Mouse (Mus musculus) kidney, adult 2 months (tissue): ENCODE measurements around the gene Hbb-bs. TPM values are rescaled to one million over a fixed set of nuclear protein-coding genes. Genes with fewer than 3 reads are reported as not detected.
"Not testable (repeated sequence)": the region's sequence is repeated elsewhere in the genome, so short reads cannot be mapped to it uniquely, and the experiment has no call there.

Experiments
- DNase-seq: peaks from one replicate; pipeline ENCODE4 v3.0.0; 2021
- H3K27ac ChIP-seq: fragments of 200-500 bp; 2 replicates; pipeline ENCODE4 v1.5.1; 2012; ENCODE audit warnings: low read depth, low read length, control low read depth, inconsistent platforms; ENCODE audit not compliant: insufficient read depth
- H3K27me3 ChIP-seq: fragments of 200-500 bp; replicated peaks from 2 replicates; pipeline ENCODE4 v1.6.1; 2012; ENCODE audit warnings: mild to moderate bottlenecking, moderate library complexity, low read length, inconsistent platforms; ENCODE audit not compliant: control insufficient read depth, insufficient read depth
- H3K36me3 ChIP-seq: fragments of 200-500 bp; 2 replicates; pipeline ENCODE4 v1.6.1; 2012; ENCODE audit warnings: mild to moderate bottlenecking, moderate library complexity, low read length, inconsistent platforms; ENCODE audit not compliant: control insufficient read depth, insufficient read depth
- H3K4me1 ChIP-seq: fragments of 200-500 bp; 2 replicates; pipeline ENCODE4 v1.6.1; 2011; ENCODE audit warnings: low read length; ENCODE audit not compliant: control insufficient read depth, insufficient read depth
- H3K4me3 ChIP-seq: fragments of 200-500 bp; 2 replicates; pipeline ENCODE4 v1.5.1; 2011; ENCODE audit warnings: mild to moderate bottlenecking, low read depth, low read length, control low read depth; ENCODE audit not compliant: insufficient read depth
- CTCF ChIP-seq: fragments of 200-500 bp; conservative IDR thresholded peaks from 2 replicates; pipeline ENCODE4 v1.5.1; 2011; ENCODE audit warnings: low read depth, mild to moderate bottlenecking, control low read depth, low read length, moderate library complexity, mixed read lengths; ENCODE audit not compliant: insufficient read depth, insufficient read length
- POLR2A ChIP-seq: fragments of 200-500 bp; IDR thresholded peaks from one replicate; pipeline ENCODE4 v1.6.1; 2011; ENCODE audit warnings: low read depth, low read length, control low read depth
- WGBS: fragments of 180-500 bp; shearing (Covaris S2); methylation state at CpG from one replicate; pipeline ENCODE4 v1.1.7; 2018; 5-methylcytosine and 5-hydroxymethylcytosine counted together
- polyA plus RNA-seq: library from polyadenylated mRNA; depleted of rRNA; stranded (reverse); fragments of >200 nt; gene quantifications from 2 replicates; pipeline ENCODE4 v1.2.3, GENCODE M21; 2012

The Hbb-bs gene
- polyA plus RNA-seq, 1 experiment, result 5,002 TPM

- Histone ChIP-seq H3K4me3 (no peak overlapping the region), H3K4me1 (no peaks in the 10 kb centered on the region), H3K27ac (no peak overlapping the region), H3K36me3 (no peaks in the 10 kb centered on the region), H3K27me3 (no peaks in the 10 kb centered on the region)
- DNase-seq, result no peak
- 84% methylated on average over 1 of the region's 1 CpGs for WGBS
- TF ChIP-seq POLR2A, result no peak
- no peak for TF ChIP-seq CTCF
Observed at GRCm38 (mm10) chr7:103811223-103811845, 16.6 kb downstream of the Hbb-bs start.

- WGBS, result 69% methylated on average over 3 of the region's 3 CpGs
- TF ChIP-seq CTCF, result no peak
- TF ChIP-seq POLR2A, result no peak
Observed at GRCm38 (mm10) chr7:103810746-103811145, 17.1 kb downstream of the Hbb-bs start.

GRCm38 (mm10) chr7:103810296-103810695 is 17.6 kb downstream of the Hbb-bs start:
- H3K4me3 ChIP-seq, result no peak overlapping the region
- H3K27me3 ChIP-seq, result no peaks in the 10 kb centered on the region
- H3K4me1 ChIP-seq, result no peaks in the 10 kb centered on the region
- no peak overlapping the region for H3K27ac ChIP-seq
- H3K36me3 ChIP-seq, result no peaks in the 10 kb centered on the region
- DNase-seq, result no peak
- no peak for TF ChIP-seq POLR2A
- WGBS, result 81% methylated on average over 1 of the region's 1 CpGs

More at GRCm38 (mm10) chr7:103810746-103811145, 17.1 kb downstream of the Hbb-bs start:
- H3K4me1 ChIP-seq, result no peaks in the 10 kb centered on the region
- no peak overlapping the region for H3K27ac ChIP-seq
- no peak overlapping the region for H3K4me3 ChIP-seq
- no peak for DNase-seq
- H3K36me3 ChIP-seq, result no peaks in the 10 kb centered on the region
- no peaks in the 10 kb centered on the region for H3K27me3 ChIP-seq

GRCm38 (mm10) chr7:103809801-103810155 is 18.1 kb downstream of the Hbb-bs start:
- no peaks in the 10 kb centered on the region for H3K36me3 ChIP-seq
- TF ChIP-seq POLR2A (no peak), CTCF (no peak)
- no peaks in the 10 kb centered on the region for H3K4me1 ChIP-seq
- H3K27me3 ChIP-seq, result no peaks in the 10 kb centered on the region
- DNase-seq, result no peak
- no peak overlapping the region for H3K4me3 ChIP-seq
- WGBS, result 58% methylated on average over 1 of the region's 1 CpGs
- no peak overlapping the region for H3K27ac ChIP-seq

- H3K4me3 ChIP-seq, result no peak overlapping the region
- no peak overlapping the region for H3K27ac ChIP-seq
- H3K27me3 ChIP-seq, result no peaks in the 10 kb centered on the region
- no peaks in the 10 kb centered on the region for H3K36me3 ChIP-seq
- no peaks in the 10 kb centered on the region for H3K4me1 ChIP-seq
- DNase-seq, result no peak
- no peak for TF ChIP-seq CTCF
- no peak for TF ChIP-seq POLR2A
- 57% methylated on average over 5 of the region's 5 CpGs for WGBS
Observed at GRCm38 (mm10) chr7:103808971-103809800, 18.7 kb downstream of the Hbb-bs start.

- H3K36me3 ChIP-seq, H3K27ac ChIP-seq, DNase-seq, H3K4me3 ChIP-seq, H3K4me1 ChIP-seq, H3K27me3 ChIP-seq: not testable (repeated sequence)
- 63% methylated on average over 2 of the region's 2 CpGs for WGBS
Observed at GRCm38 (mm10) chr7:103808120-103808519, 19.8 kb downstream of the Hbb-bs start.

- WGBS, result 49% methylated on average over 1 of the region's 1 CpGs
- Histone ChIP-seq H3K27me3 (no peaks in the 10 kb centered on the region), H3K27ac (no peak overlapping the region), H3K4me1 (no peaks in the 10 kb centered on the region), H3K4me3 (no peak overlapping the region), H3K36me3 (no peaks in the 10 kb centered on the region)
- DNase-seq, result peak; percentile 4
- 0 out of 2 replicates have a peak, but pooled peaks have one; percentile 20 for TF ChIP-seq CTCF
- no peak for TF ChIP-seq POLR2A
Observed at GRCm38 (mm10) chr7:103806856-103807255, 21.0 kb downstream of the Hbb-bs start.
